Mouse (Mus musculus): ENCODE data around the gene Rin1.
A peak's percentile ranks its signal among the peaks of the same experiment; 100 is the strongest.

Rin1 gene

DNA sequence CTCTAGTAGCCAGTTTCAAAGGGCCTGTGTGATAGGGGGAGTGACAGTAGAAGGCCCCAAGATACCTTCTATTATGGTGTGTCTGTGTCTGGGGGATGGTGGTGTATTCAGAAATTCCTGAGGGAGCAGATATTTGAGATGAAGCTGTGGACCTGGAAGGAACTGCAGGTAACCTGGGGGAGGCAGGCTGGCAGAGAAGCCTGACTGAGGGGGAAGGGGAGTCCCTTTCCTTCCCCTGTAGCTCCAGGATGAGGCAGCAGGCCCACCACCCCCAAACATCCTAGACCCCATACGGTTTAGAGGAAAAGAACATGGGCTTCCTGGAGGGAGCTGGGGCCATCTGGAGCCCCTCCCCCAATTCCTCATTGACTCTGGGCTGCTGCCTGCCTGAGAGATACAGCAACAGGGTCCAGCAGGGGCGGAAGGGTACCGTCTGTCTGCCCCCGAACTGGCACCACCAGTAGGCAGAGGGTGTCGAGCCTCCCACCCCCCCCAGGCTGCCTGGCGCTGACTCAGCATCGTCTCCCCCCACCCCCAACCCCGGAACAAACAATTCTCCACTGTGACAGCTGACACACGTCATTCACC is 45.7 kb downstream of the Rin1 start:
- DNase-seq = no peak

DNA sequence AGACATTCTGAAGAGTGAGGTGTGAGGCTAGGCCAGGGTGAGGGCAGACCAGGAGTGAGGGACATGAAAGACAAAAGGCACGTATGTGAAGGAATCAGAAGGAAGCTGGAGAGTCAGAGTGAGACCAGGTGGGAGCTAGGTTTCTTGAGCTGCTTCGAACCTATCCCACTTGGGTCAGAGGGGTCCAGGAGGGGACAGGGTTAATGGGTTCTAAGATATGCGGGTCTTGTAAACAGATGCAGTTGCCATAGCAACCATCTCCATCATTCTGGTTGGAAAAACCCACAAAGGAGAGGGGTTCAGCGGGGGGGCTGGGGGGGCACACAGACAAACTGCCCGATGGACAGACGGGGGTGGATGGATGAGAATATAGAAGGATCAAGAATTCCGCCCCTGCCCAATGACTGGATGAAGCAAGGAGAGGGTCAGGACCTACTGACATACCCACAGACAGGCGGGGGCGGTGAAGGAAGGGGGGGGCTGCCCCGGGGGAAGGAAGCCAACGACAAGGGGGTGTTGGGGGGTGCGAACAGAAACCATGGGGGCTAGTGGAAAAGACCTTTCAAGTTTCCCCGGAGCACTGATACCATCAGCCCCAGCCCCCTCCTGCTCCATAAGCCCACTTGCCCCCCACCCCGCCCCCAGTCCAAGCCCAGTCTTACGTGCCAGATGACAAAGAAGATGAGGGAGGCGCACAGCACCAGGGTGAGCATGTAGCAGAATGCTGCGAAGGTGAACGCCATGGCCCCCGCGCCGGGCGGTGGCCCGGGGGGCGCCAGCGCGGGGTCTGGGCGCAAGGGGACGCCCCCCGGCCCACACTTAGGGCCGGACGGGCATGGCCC is 47.5 kb downstream of the Rin1 start:
- DNase-seq = no peak

DNA sequence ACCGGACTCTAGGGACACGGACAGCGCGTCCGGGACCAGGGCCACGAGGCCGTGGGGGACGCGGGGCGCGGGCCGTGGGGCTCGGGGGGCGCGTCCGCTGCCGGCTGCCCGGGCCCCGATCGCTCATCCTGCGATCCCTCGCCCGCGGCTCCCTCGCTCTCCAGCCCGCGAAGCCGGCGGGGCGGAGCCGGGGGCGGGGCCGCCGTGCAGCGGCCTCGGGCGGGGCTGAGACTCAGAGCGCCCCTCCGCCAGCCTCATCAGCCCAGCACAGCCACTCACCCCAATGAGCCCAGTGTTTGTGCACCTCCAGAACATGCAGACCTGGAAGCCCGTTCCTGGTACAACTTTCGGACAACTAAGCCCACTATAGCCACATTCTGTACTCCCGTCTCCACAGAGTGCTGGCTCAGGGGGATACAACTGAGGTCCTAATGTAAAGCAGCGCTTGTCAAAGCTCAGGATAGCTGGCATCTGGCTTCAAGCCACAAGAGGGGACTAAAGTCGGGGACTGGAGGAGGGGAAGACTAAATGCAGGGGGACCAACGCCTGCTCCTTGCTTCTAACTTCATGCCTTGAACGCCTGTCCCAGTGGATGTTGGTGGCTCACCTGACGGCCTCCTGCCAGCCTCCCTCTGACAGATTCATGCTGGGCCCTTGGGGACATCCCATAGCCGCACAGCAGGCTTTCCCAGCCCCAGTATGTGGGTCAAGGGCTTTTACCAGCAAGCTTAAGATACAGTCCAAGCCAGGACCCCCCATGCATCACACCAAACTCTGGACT is 48.3 kb downstream of the Rin1 start, which contains the start of gene Cnih2:
Gene Cnih2 (minus strand): TSS at position 159 of the 781 bp plus-strand sequence.
- peak; percentile 62 for DNase-seq

DNA sequence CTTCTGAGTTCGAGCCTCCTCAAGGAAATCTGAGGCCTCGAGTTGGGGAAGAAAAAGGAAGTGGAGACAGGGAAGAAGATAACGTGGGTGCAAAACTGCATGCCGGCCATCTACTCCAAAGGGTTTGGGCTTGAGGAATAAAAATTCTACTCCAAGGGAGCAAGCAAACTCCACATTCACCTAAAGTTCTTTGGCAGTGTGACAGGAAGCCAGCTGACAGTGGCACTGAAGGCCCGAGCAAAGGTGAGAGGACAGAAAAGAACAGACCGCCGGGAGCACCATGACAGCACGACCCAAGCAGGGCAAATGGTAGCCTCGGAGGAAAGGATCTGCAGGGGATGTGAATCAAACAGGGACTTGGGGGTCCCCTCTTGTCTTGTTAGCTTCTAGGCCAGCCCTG is 55.8 kb downstream of the Rin1 start:
- peak; percentile 34 for DNase-seq
